Mouse (Mus musculus): ENCODE results near the gene Ppp1r9a. TPM values are rescaled to one million over a fixed set of nuclear protein-coding genes. Genes with fewer than 3 reads are reported as not detected.

Gene Ppp1r9a
- polyA plus RNA-seq, 1 experiment from 2014 or later, result 17.8 TPM

- DNase-seq (ENCODE audit: low spot score, missing footprints) (no peak), ATAC-seq (ENCODE audit: low FRiP score) (no peak)
- Histone ChIP-seq H3K9me3 (ENCODE audit: control insufficient read depth, low read length) (no peaks in the 10 kb centered on the region), H3K9ac (ENCODE audit: low read length) (no peak overlapping the region), H3K27me3 (ENCODE audit: control insufficient read depth, insufficient read depth, low read length) (no peaks in the 10 kb centered on the region), H3K4me1 (ENCODE audit: control insufficient read depth, insufficient read depth, low read length) (peaks cover 7% of the 10 kb centered on the region; the same call in 1 of the 2 replicates), H3K4me2 (no peak overlapping the region), H3K36me3 (ENCODE audit: control insufficient read depth, insufficient read depth, low read length) (no peaks in the 10 kb centered on the region), H3K27ac (ENCODE audit: low read depth, low read length) (no peak overlapping the region), H3K4me3 (ENCODE audit: low read depth, low read length) (no peak overlapping the region)
- 91% methylated on average over 6 of the region's 6 CpGs for WGBS
Observed at GRCm38 (mm10) chr6:5154786-5155185, 252.1 kb downstream of the Ppp1r9a start.

GRCm38 (mm10) chr6:5155313-5155927 lies 252.7 kb downstream of the Ppp1r9a start:
- ATAC-seq (ENCODE audit: low FRiP score) (no peak), DNase-seq (ENCODE audit: low spot score, missing footprints) (no peak)
- no peak overlapping the region for H3K4me2 ChIP-seq
- H3K9ac ChIP-seq (ENCODE audit: low read length), result no peak overlapping the region
- WGBS, result 81% methylated on average over 1 of the region's 1 CpGs
- H3K36me3 ChIP-seq (ENCODE audit: control insufficient read depth, insufficient read depth, low read length), result no peaks in the 10 kb centered on the region
- no peaks in the 10 kb centered on the region for H3K27me3 ChIP-seq (ENCODE audit: control insufficient read depth, insufficient read depth, low read length)
- H3K4me1 ChIP-seq (ENCODE audit: control insufficient read depth, insufficient read depth, low read length), result peaks cover 7% of the 10 kb centered on the region; the same call in 1 of the 2 replicates
- no peaks in the 10 kb centered on the region for H3K9me3 ChIP-seq (ENCODE audit: control insufficient read depth, low read length)
- no peak overlapping the region for H3K4me3 ChIP-seq (ENCODE audit: low read depth, low read length)
- no peak overlapping the region for H3K27ac ChIP-seq (ENCODE audit: low read depth, low read length)

GRCm38 (mm10) chr6:5156541-5157425 lies 254.1 kb downstream of the Ppp1r9a start:
- no peak for ATAC-seq (ENCODE audit: low FRiP score)
- no peak for DNase-seq (ENCODE audit: low spot score, missing footprints)
- Histone ChIP-seq H3K36me3 (ENCODE audit: control insufficient read depth, insufficient read depth, low read length) (no peaks in the 10 kb centered on the region), H3K4me1 (ENCODE audit: control insufficient read depth, insufficient read depth, low read length) (no peaks in the 10 kb centered on the region; the same call in 1 of the 2 replicates), H3K9ac (ENCODE audit: low read length) (no peak overlapping the region), H3K4me3 (ENCODE audit: low read depth, low read length) (no peak overlapping the region), H3K27me3 (ENCODE audit: control insufficient read depth, insufficient read depth, low read length) (no peaks in the 10 kb centered on the region), H3K27ac (ENCODE audit: low read depth, low read length) (no peak overlapping the region), H3K9me3 (ENCODE audit: control insufficient read depth, low read length) (no peaks in the 10 kb centered on the region), H3K4me2 (no peak overlapping the region)
- WGBS, result 82% methylated on average over 6 of the region's 6 CpGs

GRCm38 (mm10) chr6:5159385-5159791 lies 256.7 kb downstream of the Ppp1r9a start:
- ATAC-seq (ENCODE audit: low FRiP score) (no peak), DNase-seq (ENCODE audit: low spot score, missing footprints) (no peak)
- Histone ChIP-seq H3K9me3 (ENCODE audit: control insufficient read depth, low read length) (no peaks in the 10 kb centered on the region), H3K36me3 (ENCODE audit: control insufficient read depth, insufficient read depth, low read length) (no peaks in the 10 kb centered on the region), H3K9ac (ENCODE audit: low read length) (no peak overlapping the region), H3K4me1 (ENCODE audit: control insufficient read depth, insufficient read depth, low read length) (no peaks in the 10 kb centered on the region), H3K4me2 (no peak overlapping the region), H3K27me3 (ENCODE audit: control insufficient read depth, insufficient read depth, low read length) (no peaks in the 10 kb centered on the region), H3K27ac (ENCODE audit: low read depth, low read length) (no peak overlapping the region), H3K4me3 (ENCODE audit: low read depth, low read length) (no peak overlapping the region)
- WGBS, result 85% methylated on average over 7 of the region's 7 CpGs

GRCm38 (mm10) chr6:5162052-5162451 lies 259.3 kb downstream of the Ppp1r9a start:
- H3K27me3 ChIP-seq (ENCODE audit: control insufficient read depth, insufficient read depth, low read length), result no peaks in the 10 kb centered on the region
- H3K4me2 ChIP-seq, result no peak overlapping the region
- ATAC-seq (ENCODE audit: low FRiP score), result no peak
- no peaks in the 10 kb centered on the region for H3K36me3 ChIP-seq (ENCODE audit: control insufficient read depth, insufficient read depth, low read length)
- H3K9ac ChIP-seq (ENCODE audit: low read length), result no peak overlapping the region
- H3K4me3 ChIP-seq (ENCODE audit: low read depth, low read length), result no peak overlapping the region
- no peaks in the 10 kb centered on the region for H3K9me3 ChIP-seq (ENCODE audit: control insufficient read depth, low read length)
- 91% methylated on average over 6 of the region's 6 CpGs for WGBS
- H3K4me1 ChIP-seq (ENCODE audit: control insufficient read depth, insufficient read depth, low read length), result peaks cover 4% of the 10 kb centered on the region; the same call in 1 of the 2 replicates
- H3K27ac ChIP-seq (ENCODE audit: low read depth, low read length), result no peak overlapping the region
- no peak for DNase-seq (ENCODE audit: low spot score, missing footprints)

GRCm38 (mm10) chr6:5163507-5164144 lies 260.9 kb downstream of the Ppp1r9a start:
- Histone ChIP-seq H3K9ac (ENCODE audit: low read length) (no peak overlapping the region), H3K27ac (ENCODE audit: low read depth, low read length) (no peak overlapping the region), H3K36me3 (ENCODE audit: control insufficient read depth, insufficient read depth, low read length) (no peaks in the 10 kb centered on the region), H3K4me1 (ENCODE audit: control insufficient read depth, insufficient read depth, low read length) (peaks cover 6% of the 10 kb centered on the region; the same call in 1 of the 2 replicates), H3K4me3 (ENCODE audit: low read depth, low read length) (no peak overlapping the region), H3K4me2 (no peak overlapping the region), H3K27me3 (ENCODE audit: control insufficient read depth, insufficient read depth, low read length) (no peaks in the 10 kb centered on the region), H3K9me3 (ENCODE audit: control insufficient read depth, low read length) (no peaks in the 10 kb centered on the region)
- no peak for ATAC-seq (ENCODE audit: low FRiP score)
- WGBS, result 98% methylated on average over 14 of the region's 14 CpGs
- DNase-seq (ENCODE audit: low spot score, missing footprints), result no peak

- Histone ChIP-seq H3K4me3 (ENCODE audit: low read depth, low read length) (no peak overlapping the region), H3K36me3 (ENCODE audit: control insufficient read depth, insufficient read depth, low read length) (no peaks in the 10 kb centered on the region), H3K4me1 (ENCODE audit: control insufficient read depth, insufficient read depth, low read length) (peaks cover 6% of the 10 kb centered on the region; the same call in 1 of the 2 replicates), H3K27ac (ENCODE audit: low read depth, low read length) (no peak overlapping the region), H3K4me2 (no peak overlapping the region), H3K27me3 (ENCODE audit: control insufficient read depth, insufficient read depth, low read length) (no peaks in the 10 kb centered on the region), H3K9me3 (ENCODE audit: control insufficient read depth, low read length) (no peaks in the 10 kb centered on the region), H3K9ac (ENCODE audit: low read length) (no peak overlapping the region)
- DNase-seq (ENCODE audit: low spot score, missing footprints) (no peak), ATAC-seq (ENCODE audit: low FRiP score) (no peak)
- WGBS, result 85% methylated on average over 9 of the region's 9 CpGs
Observed at GRCm38 (mm10) chr6:5164855-5165254, 262.1 kb downstream of the Ppp1r9a start.

- Histone ChIP-seq H3K9ac (ENCODE audit: low read length) (peak overlapping the region; percentile 33; the same call in 1 of the 2 replicates), H3K4me2 (peak overlapping the region; percentile 41), H3K4me3 (ENCODE audit: low read depth, low read length) (peak overlapping the region; percentile 13; the same call in 1 of the 2 replicates), H3K36me3 (ENCODE audit: control insufficient read depth, insufficient read depth, low read length) (no peaks in the 10 kb centered on the region), H3K27ac (ENCODE audit: low read depth, low read length) (peak overlapping the region; percentile 40; the same call in 1 of the 2 replicates), H3K9me3 (ENCODE audit: control insufficient read depth, low read length) (no peaks in the 10 kb centered on the region), H3K4me1 (ENCODE audit: control insufficient read depth, insufficient read depth, low read length) (peaks cover 6% of the 10 kb centered on the region; the same call in 1 of the 2 replicates), H3K27me3 (ENCODE audit: control insufficient read depth, insufficient read depth, low read length) (no peaks in the 10 kb centered on the region)
- ATAC-seq (ENCODE audit: low FRiP score) (peak; percentile 66), DNase-seq (ENCODE audit: low spot score, missing footprints) (peak; percentile 89)
- 38% methylated on average over 14 of the region's 14 CpGs for WGBS
Observed at GRCm38 (mm10) chr6:5167051-5167677, 264.4 kb downstream of the Ppp1r9a start.

Measured in midbrain, embryonic 11.5 days (tissue).